Mouse (Mus musculus): ENCODE results near the gene Prkch.

- TF ChIP-seq CTCF (IDR thresholded peaks at IDR 0.05; ENCODE audit: insufficient read depth, low read depth, low read length), result no peak
- no peak for TF ChIP-seq POLR2A (IDR thresholded peaks at IDR 0.05; ENCODE audit: insufficient read depth, low read depth, low read length)
Observed at GRCm38 (mm10) chr12:73816866-73817265, 232.3 kb downstream of the Prkch start.
